Mouse (Mus musculus) heart, postnatal 0 days (tissue): ENCODE measurements at regions not wholly inside any gene's neighbourhood (a gene's known extent, or its start where the extent isn't known, plus 50 kb on each side); places are given as distances from the start of the nearest gene placed in this dataset.

Experiments
- ATAC-seq: fragments of 200-750 bp; cut with Nextera tagmentation; 2 replicates; pipeline ENCODE4 v1.8.0; 2017; ENCODE audit warnings: low read depth, moderate number of reproducible peaks, moderate library complexity; ENCODE audit not compliant: insufficient read depth
- DNase-seq: peaks from one replicate; pipeline ENCODE4 v3.0.0-alpha.2; 2016; ENCODE audit warnings: low spot score
- H3K27ac ChIP-seq: fragments of 300-500 bp; sonication (generic); 2 replicates; pipeline ENCODE4 v1.5.1; 2014; ENCODE audit warnings: low read depth, mild to moderate bottlenecking
- H3K27me3 ChIP-seq: fragments of 300-500 bp; sonication (generic); 2 replicates; pipeline ENCODE4 v1.6.1; 2014; ENCODE audit warnings: low read length, mixed read lengths; ENCODE audit not compliant: control insufficient read depth, insufficient read depth
- H3K36me3 ChIP-seq: fragments of 300-500 bp; sonication (generic); replicated peaks from 2 replicates; pipeline ENCODE4 v1.6.1; 2014; ENCODE audit warnings: low read length, mixed read lengths; ENCODE audit not compliant: control insufficient read depth, insufficient read depth
- H3K4me1 ChIP-seq: fragments of 300-500 bp; sonication (generic); 2 replicates; pipeline ENCODE4 v1.6.1; 2014; ENCODE audit warnings: antibody characterized with exemption; ENCODE audit not compliant: control insufficient read depth, insufficient read depth
- H3K4me2 ChIP-seq: fragments of 300-500 bp; sonication (generic); 2 replicates; pipeline ENCODE4 v1.6.1; 2014; ENCODE audit warnings: low read depth, mild to moderate bottlenecking, low read length, moderate library complexity
- H3K4me3 ChIP-seq: fragments of 300-500 bp; sonication (generic); 2 replicates; pipeline ENCODE4 v1.5.1; 2014; ENCODE audit warnings: low read depth, low read length
- H3K9ac ChIP-seq: fragments of 300-500 bp; sonication (generic); replicated peaks from 2 replicates; pipeline ENCODE4 v1.6.1; 2014; ENCODE audit warnings: low read depth, low read length, mixed read lengths
- H3K9me3 ChIP-seq: fragments of 300-500 bp; sonication (generic); replicated peaks from 2 replicates; pipeline ENCODE4 v1.6.1; 2016; ENCODE audit warnings: low read length; ENCODE audit not compliant: control insufficient read depth
- CTCF ChIP-seq: IDR thresholded peaks from 2 replicates; pipeline ENCODE4 v1.5.1; 2016; ENCODE audit warnings: antibody characterized with exemption, control low read depth, low read depth
- EP300 ChIP-seq: IDR thresholded peaks from 2 replicates; pipeline ENCODE4 v1.6.1; 2016; ENCODE audit warnings: antibody characterized with exemption, low read depth
- WGBS: fragments of 180-500 bp; shearing (Covaris S2); extraction: QIAGEN DNeasy Blood & Tissue Kit; methylation state at CpG from one replicate; pipeline ENCODE4 v1.1.7; 2014; 5-methylcytosine and 5-hydroxymethylcytosine counted together

DNA sequence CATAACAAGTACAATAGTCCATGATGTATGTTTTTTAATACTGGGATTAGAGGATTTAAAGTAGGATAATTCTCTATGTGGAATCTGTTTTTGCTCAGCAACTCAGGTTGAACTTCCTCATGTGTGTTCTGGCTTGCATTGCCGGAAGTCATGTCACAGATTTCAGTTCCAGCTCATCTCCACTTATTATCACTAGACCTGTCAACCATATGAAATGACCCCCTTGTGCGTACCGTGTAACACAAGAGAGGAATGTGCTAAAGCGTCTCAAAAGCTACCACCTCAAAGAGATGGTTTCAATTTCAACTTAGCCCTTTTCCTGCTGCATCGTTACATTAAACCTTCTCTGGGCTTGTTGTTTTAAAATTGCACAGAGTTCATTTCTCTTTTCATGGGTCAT lies 154.2 kb upstream of the Sema3a start:
- Histone ChIP-seq H3K27ac (no peak overlapping the region), H3K36me3 (no peaks in the 10 kb centered on the region), H3K4me1 (no peaks in the 10 kb centered on the region), H3K9me3 (no peaks in the 10 kb centered on the region), H3K4me2 (no peak overlapping the region), H3K27me3 (no peaks in the 10 kb centered on the region), H3K9ac (no peak overlapping the region), H3K4me3 (no peak overlapping the region)
- ATAC-seq (no peak), DNase-seq (no peak)
- 38% methylated on average over 5 of the region's 5 CpGs for WGBS
- TF ChIP-seq CTCF (no peak), EP300 (no peak)

DNA sequence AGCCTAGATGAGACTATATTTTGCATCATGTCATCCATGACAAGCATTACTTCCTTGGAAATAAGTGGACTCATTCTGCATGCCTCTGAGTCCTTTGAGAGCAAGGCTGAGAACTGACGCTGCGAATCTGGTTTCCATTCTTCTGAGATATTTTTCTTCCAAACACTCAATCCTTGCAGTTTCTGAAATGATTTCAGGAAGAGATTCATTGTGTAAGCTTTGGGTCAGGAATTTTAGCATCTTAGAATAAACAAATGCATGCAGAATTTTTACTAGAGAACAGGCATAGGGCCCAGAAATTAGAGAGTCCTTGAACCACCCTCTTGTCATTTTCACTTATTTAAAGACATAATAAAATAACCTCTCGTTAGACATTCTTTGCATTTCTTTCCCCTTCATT lies 151.5 kb upstream of the Sema3a start:
- no peak for ATAC-seq
- Histone ChIP-seq H3K4me2 (no peak overlapping the region), H3K4me3 (no peak overlapping the region), H3K9me3 (no peaks in the 10 kb centered on the region), H3K9ac (no peak overlapping the region), H3K36me3 (no peaks in the 10 kb centered on the region), H3K27ac (no peak overlapping the region), H3K4me1 (no peaks in the 10 kb centered on the region), H3K27me3 (no peaks in the 10 kb centered on the region)
- TF ChIP-seq CTCF: no peak
- no peak for TF ChIP-seq EP300
- 60% methylated on average over 3 of the region's 3 CpGs for WGBS
- DNase-seq: no peak

DNA sequence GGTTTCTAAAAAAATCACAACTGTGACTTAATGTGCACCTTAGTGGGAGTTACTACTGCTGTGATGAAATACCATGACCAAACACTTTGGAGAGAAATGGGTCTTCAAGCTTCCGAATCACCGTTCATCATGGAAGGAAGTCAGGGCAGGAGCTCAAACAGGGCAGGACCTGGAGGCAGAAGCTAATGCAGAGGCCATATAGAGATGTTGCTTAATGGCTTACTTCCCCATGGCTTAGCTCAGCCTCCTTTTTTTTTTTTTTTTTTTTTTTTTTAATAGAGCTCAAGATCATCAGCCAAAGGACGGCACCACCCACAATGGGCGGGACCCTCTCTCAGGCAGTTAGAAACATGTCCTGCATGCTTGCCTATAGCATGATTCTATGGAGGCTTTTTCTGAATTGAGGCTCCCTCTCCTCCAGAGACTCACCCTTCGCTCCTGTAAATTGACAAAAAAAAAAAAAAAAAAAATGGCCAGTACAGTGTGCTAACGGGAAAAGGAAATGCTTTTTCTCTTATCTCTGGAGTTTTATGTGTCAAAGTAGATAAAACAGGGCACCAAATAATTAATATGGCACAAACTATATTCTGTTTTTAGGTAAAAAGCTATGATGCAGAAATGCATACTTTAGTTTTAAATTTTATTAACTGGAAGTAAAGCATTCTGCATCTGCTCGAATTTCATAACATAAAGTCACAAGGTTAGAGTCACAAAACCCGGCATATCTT lies 149.0 kb upstream of the Sema3a start:
- 71% methylated on average over 8 of the region's 8 CpGs for WGBS
- no peak for ATAC-seq
- TF ChIP-seq CTCF: no peak
- no peak for TF ChIP-seq EP300

GRCm38 (mm10) chr5:12977875-12978274 lies 147.3 kb upstream of the Sema3a start:
- Histone ChIP-seq H3K27ac (no peak overlapping the region), H3K4me1 (no peaks in the 10 kb centered on the region), H3K4me3 (no peak overlapping the region), H3K9ac (no peak overlapping the region), H3K4me2 (no peak overlapping the region), H3K27me3 (no peaks in the 10 kb centered on the region), H3K9me3 (no peaks in the 10 kb centered on the region), H3K36me3 (no peaks in the 10 kb centered on the region)
- DNase-seq (no peak), ATAC-seq (no peak)
- WGBS: 53% methylated on average over 2 of the region's 2 CpGs
- TF ChIP-seq CTCF (no peak), EP300 (no peak)

More for the DNA sequence above, 149.0 kb upstream of the Sema3a start:
- no peak overlapping the region for H3K4me3 ChIP-seq
- no peak overlapping the region for H3K9ac ChIP-seq
- H3K27ac ChIP-seq: no peak overlapping the region
- H3K4me2 ChIP-seq: no peak overlapping the region
- no peaks in the 10 kb centered on the region for H3K27me3 ChIP-seq
- H3K36me3 ChIP-seq: no peaks in the 10 kb centered on the region
- H3K4me1 ChIP-seq: no peaks in the 10 kb centered on the region
- H3K9me3 ChIP-seq: no peaks in the 10 kb centered on the region
- DNase-seq: no peak

- H3K27ac ChIP-seq: no peak overlapping the region
- ATAC-seq: no peak
- TF ChIP-seq EP300 (no peak), CTCF (no peak)
- 79% methylated on average over 1 of the region's 1 CpGs for WGBS
- H3K9ac ChIP-seq: no peak overlapping the region
- H3K4me3 ChIP-seq: no peak overlapping the region
- no peaks in the 10 kb centered on the region for H3K36me3 ChIP-seq
- H3K4me1 ChIP-seq: no peaks in the 10 kb centered on the region
- no peaks in the 10 kb centered on the region for H3K9me3 ChIP-seq
- no peak for DNase-seq
- no peaks in the 10 kb centered on the region for H3K27me3 ChIP-seq
- no peak overlapping the region for H3K4me2 ChIP-seq
Measured at GRCm38 (mm10) chr5:12993826-12994225, 131.4 kb upstream of the Sema3a start.

DNA sequence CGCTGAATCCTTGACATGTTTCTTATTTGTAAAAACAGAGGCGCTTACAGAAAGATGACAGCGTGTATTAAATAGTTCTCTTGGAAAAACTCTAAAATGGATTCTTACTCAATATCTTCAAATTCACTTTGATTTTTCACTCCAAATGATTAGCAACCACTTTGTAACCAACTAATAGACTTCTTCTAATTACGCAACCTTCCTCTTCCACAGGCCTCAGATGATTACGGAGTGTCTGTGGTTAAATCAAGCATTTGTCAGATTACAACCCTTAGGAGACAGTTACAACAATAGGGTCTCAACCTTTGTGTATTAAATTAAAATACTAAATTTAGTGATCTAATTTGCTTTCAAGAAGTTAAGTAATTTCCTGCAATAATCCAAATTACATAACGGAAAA lies 127.8 kb upstream of the Sema3a start:
- Histone ChIP-seq H3K4me3 (no peak overlapping the region), H3K9me3 (no peaks in the 10 kb centered on the region), H3K27me3 (no peaks in the 10 kb centered on the region), H3K27ac (no peak overlapping the region), H3K9ac (no peak overlapping the region), H3K4me1 (no peaks in the 10 kb centered on the region), H3K36me3 (no peaks in the 10 kb centered on the region), H3K4me2 (no peak overlapping the region)
- no peak for ATAC-seq
- TF ChIP-seq EP300 (no peak), CTCF (no peak)
- WGBS: 91% methylated on average over 6 of the region's 6 CpGs
- no peak for DNase-seq
